Mouse (Mus musculus): ENCODE data around the gene Mt4.
"Not testable (repeated sequence)": the region's sequence is repeated elsewhere in the genome, so short reads cannot be mapped to it uniquely, and the experiment has no call there.

- TF ChIP-seq HCFC1 (IDR thresholded peaks at IDR 0.05; ENCODE audit: borderline replicate concordance, insufficient read depth, low read length); ZNF384 (IDR thresholded peaks at IDR 0.05; ENCODE audit: low read depth, low read length); MAFK (IDR thresholded peaks at IDR 0.05; ENCODE audit: insufficient read depth, low read depth, low read length); ZC3H11A (IDR thresholded peaks at IDR 0.05; ENCODE audit: borderline replicate concordance, low read depth, low read length): not testable (repeated sequence)
Observed at GRCm38 (mm10) chr8:94165772-94166171, 28.8 kb downstream of the Mt4 start.

All from ES-E14 (cell line).